Mouse (Mus musculus) bone marrow macrophage, adult 2 months (primary cell): ENCODE measurements around the gene Larp7. TPM values are rescaled to one million over a fixed set of nuclear protein-coding genes. Genes with fewer than 3 reads are reported as not detected.

ENCODE experiments used
- H3K27ac ChIP-seq: 2 replicates; pipeline ENCODE4 v1.5.1; 2012; ENCODE audit warnings: low read depth, low read length; ENCODE audit not compliant: insufficient read depth
- H3K4me1 ChIP-seq: 2 replicates; pipeline ENCODE4 v1.6.1; 2012; ENCODE audit warnings: low read length; ENCODE audit not compliant: control insufficient read depth, insufficient read depth
- H3K4me3 ChIP-seq: 2 replicates; pipeline ENCODE4 v1.5.1; 2012; ENCODE audit warnings: mild to moderate bottlenecking, low read length, moderate library complexity; ENCODE audit not compliant: insufficient read depth
- CTCF ChIP-seq: IDR thresholded peaks from 2 replicates; pipeline ENCODE4 v1.5.1; 2012; ENCODE audit warnings: low read depth, mild to moderate bottlenecking, low read length, moderate library complexity
- POLR2A ChIP-seq: IDR thresholded peaks from 2 replicates; pipeline ENCODE4 v1.6.1; 2012; ENCODE audit warnings: mild to moderate bottlenecking, low read depth, low read length, borderline replicate concordance
- polyA plus RNA-seq: library from polyadenylated mRNA; stranded (reverse); fragments of >200 nt; gene quantifications from 2 replicates; pipeline ENCODE4 v1.2.4, GENCODE M21; 2012; ENCODE audit not compliant: missing spikeins, insufficient read depth, insufficient read length

Larp7 gene
- polyA plus RNA-seq, 1 experiment, result 34.0 TPM

- TF ChIP-seq POLR2A (no peak), CTCF (no peak)
- H3K4me1 ChIP-seq, result no peaks in the 10 kb centered on the region
- H3K4me3 ChIP-seq, result no peak overlapping the region
- H3K27ac ChIP-seq, result no peak overlapping the region
Observed at GRCm38 (mm10) chr3:127512794-127513335, 40.3 kb downstream of the Larp7 start.

- TF ChIP-seq POLR2A (no peak), CTCF (no peak)
Observed at GRCm38 (mm10) chr3:127511786-127512746, 41.1 kb downstream of the Larp7 start.

GRCm38 (mm10) chr3:127507878-127508783 lies 45.0 kb downstream of the Larp7 start:
- Histone ChIP-seq H3K4me1 (no peaks in the 10 kb centered on the region), H3K4me3 (no peak overlapping the region), H3K27ac (no peak overlapping the region)
- TF ChIP-seq POLR2A, result no peak
- TF ChIP-seq CTCF, result no peak

More at GRCm38 (mm10) chr3:127511786-127512746, 41.1 kb downstream of the Larp7 start:
- Histone ChIP-seq H3K4me3 (no peak overlapping the region), H3K27ac (no peak overlapping the region), H3K4me1 (no peaks in the 10 kb centered on the region)

- Histone ChIP-seq H3K4me1 (peaks cover 3% of the 10 kb centered on the region; the same call in 1 of the 2 replicates), H3K27ac (no peak within 1 kb of the TSS), H3K4me3 (peak within 1 kb of the TSS; percentile 68)
- TF ChIP-seq POLR2A (no peak), CTCF (no peak)
Observed at GRCm38 (mm10) chr3:127498742-127499400, 54.3 kb downstream of the Larp7 start, which contains the start of gene Ank2. TSS of gene Ank2 (minus strand) at chr3:127499350.

- peak overlapping the region; percentile 68 for H3K4me3 ChIP-seq
- H3K27ac ChIP-seq, result no peak overlapping the region
- TF ChIP-seq POLR2A (no peak), CTCF (no peak)
- peaks cover 3% of the 10 kb centered on the region; the same call in 1 of the 2 replicates for H3K4me1 ChIP-seq
Observed at GRCm38 (mm10) chr3:127498197-127498741, 54.9 kb downstream of the Larp7 start.

- Histone ChIP-seq H3K4me1 (no peaks in the 10 kb centered on the region), H3K27ac (no peak overlapping the region), H3K4me3 (no peak overlapping the region)
- TF ChIP-seq POLR2A, result no peak
- TF ChIP-seq CTCF, result no peak
Observed at GRCm38 (mm10) chr3:127492663-127493062, 60.5 kb downstream of the Larp7 start.

GRCm38 (mm10) chr3:127487302-127487701 lies 65.8 kb downstream of the Larp7 start:
- Histone ChIP-seq H3K4me1 (no peaks in the 10 kb centered on the region), H3K4me3 (no peak overlapping the region), H3K27ac (no peak overlapping the region)
- TF ChIP-seq POLR2A (no peak), CTCF (no peak)

Other genes starting within 250 kb of the Larp7 start
- gene Ank2, start 54.0 kb downstream of the Larp7 start, polyA plus RNA-seq, result 0.75 and 1.4 TPM in 2 replicates
- gene Zgrf1, start 140 bp upstream of the Larp7 start, polyA plus RNA-seq, result 3.5 and 5.0 TPM in 2 replicates
- gene Neurog2, start 79.8 kb upstream of the Larp7 start, polyA plus RNA-seq, result not detected in 2 replicates
- 29.9 and 35.4 TPM in 2 replicates for gene Alpk1, start 227.2 kb upstream of the Larp7 start, polyA plus RNA-seq
- gene Tifa, start 236.5 kb upstream of the Larp7 start, polyA plus RNA-seq, result 97.9 and 112 TPM in 2 replicates